Mouse (Mus musculus): ENCODE results near the gene Trip6.

Gene Trip6

DNA sequence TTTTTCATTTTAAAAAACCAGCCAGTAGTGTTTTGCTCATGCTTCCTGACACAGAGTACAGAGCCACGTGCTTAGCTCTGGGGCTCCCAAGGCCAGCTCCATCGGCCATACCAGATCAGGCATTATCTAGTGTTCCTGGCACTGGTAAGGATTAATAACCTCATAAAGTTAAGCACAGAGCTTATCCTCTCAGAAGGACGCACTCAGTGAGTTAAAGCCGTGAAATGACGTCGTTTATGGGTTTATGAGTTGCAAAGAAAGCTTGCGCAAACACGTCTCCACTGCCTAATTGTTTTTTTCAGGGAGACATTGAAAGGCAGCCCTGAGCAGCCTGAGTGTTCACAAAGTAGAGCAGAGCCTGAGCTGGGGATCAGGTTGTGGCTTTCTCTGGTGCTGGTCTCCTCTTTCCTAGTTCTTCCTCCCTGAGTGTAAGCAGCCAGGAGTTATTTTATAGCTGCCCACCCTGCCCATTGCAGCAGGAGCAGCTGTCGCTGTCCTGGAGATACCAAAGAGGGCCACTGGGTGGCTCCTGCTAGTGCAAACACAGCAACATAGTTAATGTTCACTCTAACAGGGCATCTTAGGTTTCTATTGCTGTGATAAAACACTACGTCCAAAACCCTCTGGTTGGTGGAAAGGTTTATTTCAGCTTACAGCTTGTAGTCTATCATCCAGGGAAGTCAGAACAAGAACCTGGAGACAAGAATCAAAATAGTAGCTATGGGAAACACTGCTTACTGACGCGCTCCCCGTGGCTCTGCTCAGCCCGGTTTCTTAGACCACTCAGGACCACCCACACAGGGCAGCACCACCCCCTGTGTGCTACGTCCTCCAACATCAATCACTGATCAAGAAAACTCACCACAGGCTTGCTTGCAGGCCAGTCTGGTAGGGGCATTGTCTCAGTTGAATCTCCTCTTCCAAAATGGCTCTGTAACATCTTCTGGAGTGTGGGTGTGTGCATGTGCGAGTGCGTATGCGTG, 36.6 kb downstream of the Trip6 start:
- no peak for DNase-seq (ENCODE audit: low read depth in 2 of 2, low spot score in 2 of 2)

DNA sequence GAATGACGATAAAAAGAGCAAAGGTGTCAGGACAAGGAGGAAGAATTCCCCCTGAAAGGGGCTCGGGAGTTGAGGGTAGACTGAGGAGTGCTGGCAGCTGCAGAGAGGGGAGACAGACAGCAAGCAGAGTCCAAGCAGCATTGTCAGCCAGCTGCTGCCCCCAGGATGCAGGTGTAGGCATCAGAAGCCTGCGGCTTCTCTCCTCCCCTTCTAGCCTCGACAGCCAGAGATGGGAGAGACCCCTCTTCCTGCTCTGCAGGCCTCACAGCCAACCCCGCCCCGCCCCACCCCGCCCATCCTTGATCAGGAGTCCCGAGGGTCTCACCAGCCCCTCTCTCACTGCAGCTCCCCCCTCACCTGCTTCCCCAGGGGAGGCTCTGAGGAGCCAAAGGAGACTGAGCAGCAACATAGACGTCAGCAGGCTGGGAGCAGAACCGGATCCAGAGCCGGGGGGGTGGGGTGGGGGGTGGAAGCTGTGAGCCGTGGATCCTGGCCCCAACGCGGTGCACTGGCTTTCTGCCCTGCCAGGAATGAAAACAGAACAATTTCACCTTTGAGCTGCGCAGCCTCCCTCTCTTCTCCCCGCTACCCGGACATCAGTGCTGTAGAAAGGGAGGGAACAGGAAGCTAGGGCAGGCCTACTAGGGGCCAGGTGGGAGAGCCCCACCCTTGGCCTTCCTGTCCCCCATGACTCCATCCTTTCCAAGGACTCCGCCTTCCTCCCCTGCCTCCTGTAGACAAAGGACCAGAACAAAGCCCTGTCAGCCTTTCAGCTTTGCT, 45.9 kb downstream of the Trip6 start:
- no peak for DNase-seq (ENCODE audit: low read depth in 2 of 2, low spot score in 2 of 2)

GRCm38 (mm10) chr5:137264787-137265186, 49.4 kb downstream of the Trip6 start:
- DNase-seq (ENCODE audit: low read depth in 2 of 2, low spot score in 2 of 2): no peak

DNA sequence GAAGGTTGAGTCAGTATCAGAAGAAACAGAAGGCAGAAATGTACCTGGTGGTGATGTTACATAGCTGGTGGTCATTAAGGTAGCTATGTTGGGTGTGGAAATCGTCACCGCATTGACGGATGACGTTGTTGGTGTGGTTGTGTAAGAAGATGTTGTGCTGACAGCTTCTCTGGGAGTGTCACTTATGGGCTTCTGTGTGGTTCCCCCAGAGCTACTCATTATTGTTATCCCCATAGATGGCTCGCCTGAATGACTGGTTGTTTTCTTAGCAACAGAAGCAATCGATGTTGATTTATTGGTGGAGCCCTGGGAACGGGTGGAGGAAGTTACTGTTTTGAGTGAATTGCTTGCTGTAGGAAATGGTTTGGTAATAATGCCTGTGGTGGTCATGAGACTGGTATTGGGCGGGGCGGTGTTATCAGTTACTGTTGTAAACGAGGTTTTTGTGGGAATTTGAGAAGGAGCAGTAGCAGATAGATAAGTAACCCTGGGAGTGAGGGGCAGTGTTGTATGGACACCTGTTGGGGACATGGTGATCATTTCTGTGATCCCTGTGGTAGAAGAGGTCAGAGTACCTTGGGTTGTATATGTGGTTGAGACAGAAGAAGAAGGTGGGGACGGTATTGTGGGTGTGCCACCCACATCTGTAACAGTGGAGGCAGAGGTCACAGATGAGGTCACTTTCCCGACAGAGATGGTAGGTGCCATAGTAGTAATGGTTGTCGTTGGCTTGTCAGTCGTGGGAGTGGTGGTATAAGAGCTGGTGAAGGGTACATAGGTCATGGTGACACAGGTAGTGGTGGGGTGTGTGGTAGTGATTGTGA, 50.1 kb downstream of the Trip6 start:
- no peak for DNase-seq (ENCODE audit: low read depth in 2 of 2, low spot score in 2 of 2)

Measured in CD8-positive naive resting alpha-beta T cell, adult 2 months (primary cell).